Mouse (Mus musculus): ENCODE results near the gene Traf3ip3. TPM values are rescaled to one million over a fixed set of nuclear protein-coding genes. Genes with fewer than 3 reads are reported as not detected.

Gene Traf3ip3
- polyA plus RNA-seq, 1 experiment = not detected

- peaks cover 25% of the 10 kb centered on the region for H3K4me1 ChIP-seq (ENCODE audit: control insufficient read depth)
- TF ChIP-seq TAL1 (IDR thresholded peaks at IDR 0.05; ENCODE audit: low read length) = no peak
- no peak for TF ChIP-seq GATA1 (IDR thresholded peaks at IDR 0.05; ENCODE audit: low read length)
- peaks cover 24% of the 10 kb centered on the region for H3K36me3 ChIP-seq (ENCODE audit: control insufficient read depth)
- H3K9me3 ChIP-seq (ENCODE audit: control insufficient read depth, low read length) = no peaks in the 10 kb centered on the region
- peak within 1 kb of the TSS; percentile 78 for H3K4me3 ChIP-seq (replicated peaks)
- no peaks in the 10 kb centered on the region for H3K27me3 ChIP-seq (ENCODE audit: control insufficient read depth)
Observed at GRCm38 (mm10) chr1:193129786-193130455, 71.6 kb downstream of the Traf3ip3 start, which contains the start of gene Diexf. Gene Diexf (minus strand): TSS chr1:193130272.

DNA sequence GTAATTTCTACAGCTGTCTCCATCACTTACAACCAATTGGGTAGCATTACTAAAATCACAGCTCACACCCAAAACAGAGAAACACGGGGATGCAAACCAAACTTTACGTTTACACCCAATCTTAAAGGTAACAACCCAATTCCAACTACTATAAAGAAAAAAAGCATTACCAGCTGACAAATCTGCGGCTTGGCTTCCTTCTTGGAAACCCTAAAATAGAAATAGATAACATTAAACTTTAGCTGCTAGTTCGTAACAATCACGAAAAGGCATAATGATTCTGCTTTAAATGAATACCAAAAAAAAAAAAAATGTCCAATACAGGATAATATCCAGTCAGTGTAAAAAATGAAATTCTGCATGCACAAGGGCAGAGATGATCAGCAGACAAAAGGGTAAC lies 72.2 kb downstream of the Traf3ip3 start:
- no peak for TF ChIP-seq TAL1 (IDR thresholded peaks at IDR 0.05; ENCODE audit: low read length)
- TF ChIP-seq GATA1 (IDR thresholded peaks at IDR 0.05; ENCODE audit: low read length) = no peak
- Histone ChIP-seq H3K9me3 (ENCODE audit: control insufficient read depth, low read length) (no peaks in the 10 kb centered on the region), H3K27me3 (ENCODE audit: control insufficient read depth) (no peaks in the 10 kb centered on the region), H3K4me3 (replicated peaks) (peak overlapping the region; percentile 78), H3K4me1 (ENCODE audit: control insufficient read depth) (peaks cover 27% of the 10 kb centered on the region), H3K36me3 (ENCODE audit: control insufficient read depth) (peaks cover 29% of the 10 kb centered on the region)

DNA sequence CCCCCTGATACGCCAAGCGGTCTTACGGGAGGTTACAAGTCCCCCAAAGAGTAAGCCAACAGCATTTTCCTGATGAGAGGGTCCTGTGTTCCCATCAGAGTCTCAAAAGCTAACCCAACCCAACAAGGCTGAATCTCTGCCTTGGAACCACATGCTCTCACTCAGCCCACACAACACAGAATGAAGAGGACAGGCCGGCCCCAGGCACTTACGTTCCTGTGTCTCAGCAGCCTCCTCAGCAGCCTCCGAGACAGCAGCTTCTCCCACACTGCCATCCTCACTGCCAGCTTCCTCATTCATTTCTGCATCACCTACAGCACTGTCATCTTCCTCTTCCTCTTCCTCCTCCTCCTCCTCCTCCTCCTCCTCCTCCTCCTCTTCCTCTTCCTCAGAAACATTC lies 73.4 kb downstream of the Traf3ip3 start:
- H3K4me3 ChIP-seq (replicated peaks) = no peak overlapping the region
- peaks cover 41% of the 10 kb centered on the region for H3K36me3 ChIP-seq (ENCODE audit: control insufficient read depth)
- no peaks in the 10 kb centered on the region for H3K27me3 ChIP-seq (ENCODE audit: control insufficient read depth)
- H3K4me1 ChIP-seq (ENCODE audit: control insufficient read depth) = peaks cover 27% of the 10 kb centered on the region
- TF ChIP-seq TAL1 (IDR thresholded peaks at IDR 0.05; ENCODE audit: low read length) (no peak), GATA1 (IDR thresholded peaks at IDR 0.05; ENCODE audit: low read length) (no peak)
- H3K9me3 ChIP-seq (ENCODE audit: control insufficient read depth, low read length) = no peaks in the 10 kb centered on the region

GRCm38 (mm10) chr1:193125835-193126234 lies 75.7 kb downstream of the Traf3ip3 start:
- Histone ChIP-seq H3K27me3 (ENCODE audit: control insufficient read depth) (no peaks in the 10 kb centered on the region), H3K36me3 (ENCODE audit: control insufficient read depth) (peaks cover 63% of the 10 kb centered on the region), H3K4me3 (replicated peaks) (no peak overlapping the region), H3K9me3 (ENCODE audit: control insufficient read depth, low read length) (no peaks in the 10 kb centered on the region), H3K4me1 (ENCODE audit: control insufficient read depth) (peaks cover 26% of the 10 kb centered on the region)
- TF ChIP-seq GATA1 (IDR thresholded peaks at IDR 0.05; ENCODE audit: low read length) = no peak
- no peak for TF ChIP-seq TAL1 (IDR thresholded peaks at IDR 0.05; ENCODE audit: low read length)

Other genes starting within 250 kb of the Traf3ip3 start
- 0.41 and 0.53 TPM in 2 replicates for gene Syt14, start 165.9 kb downstream of the Traf3ip3 start, polyA plus RNA-seq (2012)
- gene Diexf, start 71.4 kb downstream of the Traf3ip3 start, polyA plus RNA-seq (2012) = 0.07 and 0.21 TPM in 2 replicates
- not detected in 2 replicates for gene Irf6, start 48.6 kb downstream of the Traf3ip3 start, polyA plus RNA-seq (2012)
- gene A130010J15Rik, start 33.7 kb downstream of the Traf3ip3 start, polyA plus RNA-seq (2012) = not detected in 2 replicates
- not detected in 2 replicates for gene Lamb3, start 6.0 kb upstream of the Traf3ip3 start, polyA plus RNA-seq (2012)
- gene Hsd11b1, start 62.4 kb upstream of the Traf3ip3 start, polyA plus RNA-seq (2012) = not detected in 2 replicates
- gene G0s2, start 71.5 kb upstream of the Traf3ip3 start, polyA plus RNA-seq (2012) = 0.07 and 0.08 TPM in 2 replicates
- gene Camk1g, start 168.6 kb upstream of the Traf3ip3 start, polyA plus RNA-seq (2012) = not detected in 2 replicates

Data from erythroblast, embryonic 14.5 days (primary cell).